Mouse (Mus musculus) hindbrain, embryonic 10.5 days (tissue): ENCODE measurements around the gene Cst13. TPM values are rescaled to one million over a fixed set of nuclear protein-coding genes. Genes with fewer than 3 reads are reported as not detected.

Source experiments
- DNase-seq: peaks from one replicate; pipeline ENCODE4 v3.0.0-alpha.2; 2017; ENCODE audit warnings: low spot score
- H3K27ac ChIP-seq: fragments of 300-500 bp; sonication (generic); 2 replicates; pipeline ENCODE4 v1.5.1; 2016; ENCODE audit warnings: mild to moderate bottlenecking, moderate library complexity
- H3K27me3 ChIP-seq: fragments of 300-500 bp; sonication (generic); 2 replicates; pipeline ENCODE4 v1.6.1; 2016; ENCODE audit warnings: mild to moderate bottlenecking; ENCODE audit not compliant: poor library complexity, insufficient read depth, severe bottlenecking
- H3K36me3 ChIP-seq: fragments of 300-500 bp; sonication (generic); 2 replicates; pipeline ENCODE4 v1.6.1; 2016; ENCODE audit warnings: mild to moderate bottlenecking, moderate library complexity
- H3K4me1 ChIP-seq: fragments of 300-500 bp; sonication (generic); replicated peaks from 2 replicates; pipeline ENCODE4 v1.6.1; 2016; ENCODE audit warnings: mild to moderate bottlenecking
- H3K4me3 ChIP-seq: fragments of 300-500 bp; sonication (generic); 2 replicates; pipeline ENCODE4 v1.5.1; 2016; ENCODE audit warnings: mild to moderate bottlenecking, moderate library complexity
- H3K9me3 ChIP-seq: fragments of 300-500 bp; sonication (generic); 2 replicates; pipeline ENCODE4 v1.6.1; 2016; ENCODE audit warnings: mild to moderate bottlenecking, moderate library complexity
- WGBS: fragments of 180-500 bp; shearing (Covaris S2); methylation state at CpG from one replicate; pipeline ENCODE4 v1.1.7; 2016; 5-methylcytosine and 5-hydroxymethylcytosine counted together
- polyA plus RNA-seq: library from polyadenylated mRNA; unstranded; fragments of >200 nt; fragmentation: Nextera tagmentation; extraction: Ambion mirVana; gene quantifications from 2 replicates; pipeline ENCODE4 v1.2.1, GENCODE M21; 2016

Cst13 gene
- polyA plus RNA-seq, 1 experiment from 2014 or later, result not detected

DNA sequence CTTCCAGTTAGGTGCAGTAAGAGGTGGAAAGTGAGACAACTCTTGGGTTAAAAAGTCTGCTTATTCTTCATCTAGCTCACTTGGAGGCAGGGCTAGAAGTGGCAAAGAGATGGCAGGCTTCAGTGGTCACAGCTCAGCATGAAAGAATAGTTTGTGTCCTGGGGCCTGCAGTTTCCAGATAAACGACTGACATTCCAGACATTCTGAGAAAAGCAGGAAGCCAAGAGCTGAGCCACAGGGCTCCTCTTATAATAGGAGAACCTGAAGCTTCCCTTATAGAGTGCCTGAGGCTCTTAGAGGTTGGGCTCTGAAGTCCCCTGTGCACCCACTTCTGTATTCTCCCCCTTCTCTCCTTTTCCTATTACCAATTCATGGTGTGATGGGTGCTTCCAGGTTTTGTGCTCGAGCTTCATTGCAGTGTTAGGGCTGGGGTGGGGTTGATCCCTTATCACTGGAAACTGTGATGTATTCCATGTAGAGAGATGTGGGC lies 58.8 kb downstream of the Cst13 start:
- H3K27ac ChIP-seq, result no peak overlapping the region; the same call in 1 of the 2 replicates
- no peak for DNase-seq
- 21% methylated on average over 2 of the region's 2 CpGs for WGBS

DNA sequence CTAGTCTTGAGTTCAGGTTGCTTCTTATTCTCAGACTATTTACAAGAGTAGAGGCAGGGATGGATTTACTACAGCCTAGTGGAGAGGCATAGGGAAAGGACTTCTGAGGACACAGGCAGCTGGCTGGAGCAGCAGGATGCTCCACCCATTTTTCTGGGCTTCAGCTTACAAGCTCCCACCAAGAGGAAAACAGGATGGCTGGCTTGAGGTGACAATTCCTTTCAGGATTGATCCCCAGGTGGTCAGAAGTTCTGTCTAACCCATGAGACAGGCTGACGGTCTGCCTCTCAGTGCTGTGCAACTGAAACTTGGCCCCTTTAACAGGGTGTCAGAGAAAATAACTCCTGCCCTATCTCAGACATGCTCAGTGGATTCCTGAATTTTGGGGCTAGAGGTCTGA lies 59.3 kb downstream of the Cst13 start:
- WGBS, result 41% methylated on average over 1 of the region's 1 CpGs
- Histone ChIP-seq H3K4me1 (peaks cover 25% of the 10 kb centered on the region), H3K9me3 (no peaks in the 10 kb centered on the region), H3K36me3 (no peaks in the 10 kb centered on the region), H3K27ac (no peak overlapping the region; the same call in 1 of the 2 replicates), H3K27me3 (no peaks in the 10 kb centered on the region), H3K4me3 (no peak overlapping the region)
- DNase-seq, result no peak

More for the DNA sequence above, 58.8 kb downstream of the Cst13 start:
- Histone ChIP-seq H3K36me3 (no peaks in the 10 kb centered on the region), H3K4me3 (no peak overlapping the region), H3K4me1 (peaks cover 30% of the 10 kb centered on the region), H3K27me3 (no peaks in the 10 kb centered on the region), H3K9me3 (no peaks in the 10 kb centered on the region)

Other genes with a start within 250 kb of the Cst13 start
- gene Nxt1, start 147.5 kb upstream of the Cst13 start, polyA plus RNA-seq, result 120 and 141 TPM in 2 replicates
- 18.2 and 27.4 TPM in 2 replicates for gene Gzf1, start 139.1 kb upstream of the Cst13 start, polyA plus RNA-seq
- gene Napb, start 87.6 kb upstream of the Cst13 start, polyA plus RNA-seq, result 9.1 and 14.1 TPM in 2 replicates
- gene Cstl1, start 69.7 kb upstream of the Cst13 start, polyA plus RNA-seq, result not detected in 2 replicates
- gene Cst11, start 48.6 kb upstream of the Cst13 start, polyA plus RNA-seq, result not detected in 2 replicates
- gene 8030411F24Rik, start 38.1 kb upstream of the Cst13 start, polyA plus RNA-seq, result not detected in 2 replicates
- gene Cst12, start 30.7 kb upstream of the Cst13 start, polyA plus RNA-seq, result not detected in 2 replicates
- gene Cst8, start 21.3 kb upstream of the Cst13 start, polyA plus RNA-seq, result not detected in 2 replicates
- not detected in 2 replicates for gene Cst9, start 15.1 kb downstream of the Cst13 start, polyA plus RNA-seq
- not detected in 2 replicates for gene 9230104L09Rik, start 45.0 kb downstream of the Cst13 start, polyA plus RNA-seq
- 308 and 381 TPM in 2 replicates for gene Cst3, start 55.6 kb downstream of the Cst13 start, polyA plus RNA-seq
- not detected in 2 replicates for gene Gm1330, start 183.2 kb downstream of the Cst13 start, polyA plus RNA-seq
- not detected in 2 replicates for gene Gm10750, start 197.2 kb downstream of the Cst13 start, polyA plus RNA-seq